Mouse (Mus musculus) stomach, embryonic 16.5 days (tissue): ENCODE results near the gene Ip6k2. TPM values are rescaled to one million over a fixed set of nuclear protein-coding genes. Genes with fewer than 3 reads are reported as not detected.

Source experiments
- microRNA-seq: library from miRNA; unstranded; fragments of <30 nt; microRNA quantifications from one replicate; pipeline ENCODE4, GENCODE M21; 2016
- polyA plus RNA-seq: library from polyadenylated mRNA; unstranded; fragments of >200 nt; fragmentation: Nextera tagmentation; extraction: Ambion mirVana; gene quantifications from 2 replicates; pipeline ENCODE4 v1.2.1, GENCODE M21; 2015

Ip6k2 gene
- polyA plus RNA-seq, 1 experiment from 2014 or later = 65.3 TPM

Small RNA genes lying within 50 kb of the gene (microRNA-seq; reads per million reads assigned to microRNA genes)
- gene Gm23156 = not detected

Other genes with a start within 250 kb of the Ip6k2 start
- 134 and 147 TPM in 2 replicates for gene Impdh2, start 223.5 kb upstream of the Ip6k2 start, polyA plus RNA-seq
- gene Ndufaf3, start 216.4 kb upstream of the Ip6k2 start, polyA plus RNA-seq = 27.9 and 38.5 TPM in 2 replicates
- 112 and 137 TPM in 2 replicates for gene Dalrd3, start 213.9 kb upstream of the Ip6k2 start, polyA plus RNA-seq
- 82.0 and 86.6 TPM in 2 replicates for gene Wdr6, start 205.1 kb upstream of the Ip6k2 start, polyA plus RNA-seq
- gene P4htm, start 186.1 kb upstream of the Ip6k2 start, polyA plus RNA-seq = 5.6 and 7.9 TPM in 2 replicates
- gene Arih2, start 134.4 kb upstream of the Ip6k2 start, polyA plus RNA-seq = 45.5 and 50.8 TPM in 2 replicates
- gene Slc25a20, start 121.7 kb upstream of the Ip6k2 start, polyA plus RNA-seq = 47.7 and 47.8 TPM in 2 replicates
- 19.7 and 23.4 TPM in 2 replicates for gene Prkar2a, start 94.5 kb upstream of the Ip6k2 start, polyA plus RNA-seq
- gene Nckipsd, start 24.6 kb downstream of the Ip6k2 start, polyA plus RNA-seq = 13.7 and 14.2 TPM in 2 replicates
- 0.74 and 1.0 TPM in 2 replicates for gene Celsr3, start 42.5 kb downstream of the Ip6k2 start, polyA plus RNA-seq
- 15.5 and 16.1 TPM in 2 replicates for gene Slc26a6, start 69.5 kb downstream of the Ip6k2 start, polyA plus RNA-seq
- 0.27 TPM in 1 of 2 replicates, not detected in the other for gene Tmem89, start 130.8 kb downstream of the Ip6k2 start, polyA plus RNA-seq
- gene Uqcrc1, start 152.8 kb downstream of the Ip6k2 start, polyA plus RNA-seq = 482 and 516 TPM in 2 replicates
- gene Col7a1, start 169.8 kb downstream of the Ip6k2 start, polyA plus RNA-seq = 6.0 and 8.5 TPM in 2 replicates
- 0.31 and 0.40 TPM in 2 replicates for gene Ucn2, start 202.2 kb downstream of the Ip6k2 start, polyA plus RNA-seq
- 10.2 and 11.2 TPM in 2 replicates for gene Pfkfb4, start 208.0 kb downstream of the Ip6k2 start, polyA plus RNA-seq